Mouse (Mus musculus) midbrain, postnatal 0 days (tissue): ENCODE measurements around the gene Armcx1. TPM values are rescaled to one million over a fixed set of nuclear protein-coding genes. Genes with fewer than 3 reads are reported as not detected.

Experiments used
- ATAC-seq: fragments of 200-750 bp; cut with Nextera tagmentation; 2 replicates; pipeline ENCODE4 v1.8.0; 2017; ENCODE audit warnings: moderate number of reproducible peaks, mild to moderate bottlenecking, moderate TSS enrichment, moderate library complexity; ENCODE audit not compliant: low FRiP score
- DNase-seq: peaks from one replicate; pipeline ENCODE4 v3.0.0-alpha.2; 2015; ENCODE audit warnings: low spot score
- H3K27ac ChIP-seq: fragments of 300-500 bp; sonication (generic); 2 replicates; pipeline ENCODE4 v1.5.1; 2014; ENCODE audit warnings: low read depth, mild to moderate bottlenecking, low read length, mixed read lengths
- H3K27me3 ChIP-seq: fragments of 300-500 bp; sonication (generic); 2 replicates; pipeline ENCODE4 v1.6.1; 2014; ENCODE audit warnings: low read length, control low read depth, mixed read lengths; ENCODE audit not compliant: insufficient read depth
- H3K36me3 ChIP-seq: fragments of 300-500 bp; sonication (generic); 2 replicates; pipeline ENCODE4 v1.6.1; 2014; ENCODE audit warnings: low read length, control low read depth, mixed read lengths; ENCODE audit not compliant: insufficient read depth
- H3K4me1 ChIP-seq: fragments of 300-500 bp; sonication (generic); 2 replicates; pipeline ENCODE4 v1.6.1; 2014; ENCODE audit warnings: mild to moderate bottlenecking, control low read depth, antibody characterized with exemption, low read length, mixed read lengths; ENCODE audit not compliant: insufficient read depth
- H3K4me2 ChIP-seq: fragments of 300-500 bp; sonication (generic); 2 replicates; pipeline ENCODE4 v1.6.1; 2014; ENCODE audit warnings: low read depth, mild to moderate bottlenecking, low read length, mixed read lengths; ENCODE audit not compliant: poor library complexity, severe bottlenecking
- H3K4me3 ChIP-seq: fragments of 300-500 bp; sonication (generic); 2 replicates; pipeline ENCODE4 v1.5.1; 2014; ENCODE audit warnings: low read depth, mild to moderate bottlenecking, low read length, moderate library complexity
- H3K9ac ChIP-seq: fragments of 300-500 bp; sonication (generic); replicated peaks from 2 replicates; pipeline ENCODE4 v1.6.1; 2014; ENCODE audit warnings: mild to moderate bottlenecking, low read length, moderate library complexity, mixed read lengths; ENCODE audit not compliant: poor library complexity, severe bottlenecking
- H3K9me3 ChIP-seq: fragments of 300-500 bp; sonication (generic); 2 replicates; pipeline ENCODE4 v1.6.1; 2016; ENCODE audit warnings: low read length, control low read depth
- CTCF ChIP-seq: IDR thresholded peaks from 2 replicates; pipeline ENCODE4 v1.5.1; 2016; ENCODE audit warnings: antibody characterized with exemption, mild to moderate bottlenecking
- WGBS: fragments of 180-500 bp; shearing (Covaris S2); extraction: QIAGEN DNeasy Blood & Tissue Kit; methylation state at CpG from one replicate; pipeline ENCODE4 v1.1.7; 2014; 5-methylcytosine and 5-hydroxymethylcytosine counted together
- polyA plus RNA-seq: library from polyadenylated mRNA; unstranded; fragments of >200 nt; fragmentation: Nextera tagmentation; extraction: Ambion mirVana; gene quantifications from 2 replicates; pipeline ENCODE4 v1.2.1, GENCODE M21; 2015
- total RNA-seq: library from RNA; depleted of rRNA; stranded (reverse); fragments of >200 nt; gene quantifications from 2 replicates; pipeline ENCODE4 v1.2.3, GENCODE M21; 2014

Armcx1 gene
- total and polyA plus RNA-seq, 2 experiments from 2014 or later = 41.0 to 58.9 TPM

GRCm38 (mm10) chrX:134729778-134730177, 12.0 kb downstream of the Armcx1 start:
- Histone ChIP-seq H3K27me3 (no peaks in the 10 kb centered on the region; the same call in 1 of the 2 replicates), H3K4me3 (no peak overlapping the region), H3K36me3 (no peaks in the 10 kb centered on the region), H3K4me2 (no peak overlapping the region), H3K27ac (no peak overlapping the region), H3K9ac (no peak overlapping the region), H3K4me1 (no peaks in the 10 kb centered on the region), H3K9me3 (no peaks in the 10 kb centered on the region)
- WGBS = 41% methylated on average over 4 of the region's 4 CpGs
- peak; percentile 77 for TF ChIP-seq CTCF
- DNase-seq = peak; percentile 33
- no peak for ATAC-seq

GRCm38 (mm10) chrX:134737796-134738195, 20.0 kb downstream of the Armcx1 start:
- no peak overlapping the region for H3K4me3 ChIP-seq
- H3K27me3 ChIP-seq = peaks cover 4% of the 10 kb centered on the region; the same call in 1 of the 2 replicates

GRCm38 (mm10) chrX:134739160-134739559, 21.4 kb downstream of the Armcx1 start:
- no peak overlapping the region for H3K27ac ChIP-seq
- DNase-seq = no peak
- no peak overlapping the region for H3K9ac ChIP-seq
- peaks cover 4% of the 10 kb centered on the region; the same call in 1 of the 2 replicates for H3K27me3 ChIP-seq
- no peak for TF ChIP-seq CTCF
- H3K9me3 ChIP-seq = no peaks in the 10 kb centered on the region
- 74% methylated on average over 4 of the region's 4 CpGs for WGBS
- H3K4me2 ChIP-seq = no peak overlapping the region
- ATAC-seq = no peak
- no peaks in the 10 kb centered on the region for H3K36me3 ChIP-seq
- H3K4me3 ChIP-seq = no peak overlapping the region
- H3K4me1 ChIP-seq = no peaks in the 10 kb centered on the region

More at GRCm38 (mm10) chrX:134737796-134738195, 20.0 kb downstream of the Armcx1 start:
- Histone ChIP-seq H3K4me2 (no peak overlapping the region), H3K36me3 (no peaks in the 10 kb centered on the region), H3K27ac (no peak overlapping the region), H3K9me3 (no peaks in the 10 kb centered on the region), H3K9ac (no peak overlapping the region), H3K4me1 (no peaks in the 10 kb centered on the region)
- TF ChIP-seq CTCF = no peak
- DNase-seq = no peak
- ATAC-seq = no peak
- WGBS = 95% methylated on average over 1 of the region's 1 CpGs

GRCm38 (mm10) chrX:134741862-134742261, 24.1 kb downstream of the Armcx1 start:
- Histone ChIP-seq H3K36me3 (no peaks in the 10 kb centered on the region), H3K4me2 (no peak overlapping the region), H3K4me1 (no peaks in the 10 kb centered on the region), H3K27ac (no peak overlapping the region), H3K27me3 (0 out of 2 replicates have a peak, but pooled peaks cover 4% of the 10 kb centered on the region), H3K9me3 (no peaks in the 10 kb centered on the region), H3K4me3 (no peak overlapping the region), H3K9ac (no peak overlapping the region)
- DNase-seq (no peak), ATAC-seq (no peak)
- WGBS = 71% methylated on average over 5 of the region's 5 CpGs
- TF ChIP-seq CTCF = no peak

- Histone ChIP-seq H3K4me2 (no peak overlapping the region), H3K27me3 (no peaks in the 10 kb centered on the region), H3K9me3 (no peaks in the 10 kb centered on the region), H3K36me3 (no peaks in the 10 kb centered on the region), H3K4me1 (no peaks in the 10 kb centered on the region), H3K27ac (no peak overlapping the region), H3K4me3 (no peak overlapping the region), H3K9ac (no peak overlapping the region)
- 32% methylated on average over 5 of the region's 5 CpGs for WGBS
- peak; percentile 79 for TF ChIP-seq CTCF
- DNase-seq = peak; percentile 71
- ATAC-seq = peak; percentile 43; the same call in 1 of the 2 replicates
These were observed 28.7 kb downstream of the Armcx1 start for GRCm38 (mm10) chrX:134746459-134746858.

- peak; percentile 89 for ATAC-seq
- Histone ChIP-seq H3K9me3 (no peaks in the 10 kb centered on the region), H3K36me3 (no peaks in the 10 kb centered on the region), H3K27me3 (no peaks in the 10 kb centered on the region), H3K4me1 (no peaks in the 10 kb centered on the region), H3K4me3 (peak within 1 kb of the TSS; percentile 50), H3K4me2 (peak within 1 kb of the TSS; percentile 51), H3K27ac (peak within 1 kb of the TSS; percentile 70), H3K9ac (peak within 1 kb of the TSS; percentile 65)
- 21% methylated on average over 35 of the region's 36 CpGs for WGBS
- TF ChIP-seq CTCF = peak; percentile 44
- peak; percentile 89 for DNase-seq
These were observed 33.2 kb downstream of the Armcx1 start, which contains the start of gene Armcx6 for GRCm38 (mm10) chrX:134750764-134751592. Gene Armcx6, minus strand, starts transcription at chrX:134751417.
